Mouse (Mus musculus): ENCODE data around the gene Gm49661. TPM values are rescaled to one million over a fixed set of nuclear protein-coding genes. Genes with fewer than 3 reads are reported as not detected.
A peak's percentile ranks its signal among the peaks of the same experiment; 100 is the strongest.

Gene Gm49661
- polyA plus RNA-seq, 1 experiment from 2014 or later = 1.1 TPM

DNA sequence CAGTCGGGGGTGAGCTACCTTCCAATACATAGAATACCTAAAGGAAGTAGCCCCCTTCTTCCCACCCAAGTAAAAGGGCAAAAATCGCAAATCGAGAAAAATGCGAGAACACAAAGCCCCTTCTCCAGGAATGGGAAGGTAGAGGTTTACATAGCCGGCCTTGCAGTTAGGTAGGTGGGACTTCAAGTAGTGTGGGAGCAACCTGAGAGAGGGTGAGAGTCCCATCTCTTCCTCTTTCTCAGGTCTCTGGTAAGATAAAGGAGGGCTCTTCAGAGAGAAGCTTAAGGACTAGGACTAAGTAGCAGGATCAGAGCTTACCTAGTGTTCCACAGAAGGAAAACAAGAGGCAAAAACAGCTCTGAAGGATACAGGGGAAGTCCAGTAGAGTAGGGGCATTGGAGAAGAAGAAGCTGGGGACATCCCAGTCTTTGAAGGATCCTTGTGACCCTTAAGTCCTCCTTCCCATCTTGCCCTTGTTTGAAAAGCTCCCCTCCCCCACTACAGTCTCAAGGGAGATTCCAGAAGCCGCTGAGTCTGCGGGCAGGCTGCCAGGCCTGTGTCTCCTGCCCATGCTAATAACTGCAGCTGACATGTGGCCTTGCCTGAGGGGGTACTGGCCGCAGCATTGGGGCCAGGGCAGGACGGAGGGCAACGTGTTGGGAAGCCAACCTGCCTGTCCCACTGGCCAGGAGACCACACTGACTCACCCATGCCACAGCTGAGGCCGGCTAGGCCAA is 11.6 kb upstream of the Gm49661 start:
- H3K4me3 ChIP-seq (ENCODE audit: low read depth, low read length) = peak overlapping the region; percentile 33; the same call in 1 of the 2 replicates
- DNase-seq (ENCODE audit: low spot score) (peak; percentile 93), ATAC-seq (no peak)
- H3K27me3 ChIP-seq (replicated peaks; ENCODE audit: insufficient read depth, low read length) = no peaks in the 10 kb centered on the region
- peaks cover 55% of the 10 kb centered on the region for H3K4me1 ChIP-seq (ENCODE audit: insufficient read depth, low read depth, low read length)
- peak overlapping the region; percentile 99 for H3K27ac ChIP-seq (ENCODE audit: low read length)
- H3K9ac ChIP-seq (replicated peaks; ENCODE audit: low read depth) = peak overlapping the region; percentile 48; the same call in 1 of the 2 replicates
- no peak for TF ChIP-seq CTCF (IDR thresholded peaks at IDR 0.05)
- peak; percentile 79 for TF ChIP-seq EP300 (IDR thresholded peaks at IDR 0.05)
- peak overlapping the region; percentile 89 for H3K4me2 ChIP-seq (replicated peaks; ENCODE audit: low read depth, low read length)
- no peaks in the 10 kb centered on the region for H3K36me3 ChIP-seq (ENCODE audit: insufficient read depth, low read length)
- no peaks in the 10 kb centered on the region for H3K9me3 ChIP-seq (ENCODE audit: low read length)
- WGBS = 22% methylated on average over 11 of the region's 11 CpGs

DNA sequence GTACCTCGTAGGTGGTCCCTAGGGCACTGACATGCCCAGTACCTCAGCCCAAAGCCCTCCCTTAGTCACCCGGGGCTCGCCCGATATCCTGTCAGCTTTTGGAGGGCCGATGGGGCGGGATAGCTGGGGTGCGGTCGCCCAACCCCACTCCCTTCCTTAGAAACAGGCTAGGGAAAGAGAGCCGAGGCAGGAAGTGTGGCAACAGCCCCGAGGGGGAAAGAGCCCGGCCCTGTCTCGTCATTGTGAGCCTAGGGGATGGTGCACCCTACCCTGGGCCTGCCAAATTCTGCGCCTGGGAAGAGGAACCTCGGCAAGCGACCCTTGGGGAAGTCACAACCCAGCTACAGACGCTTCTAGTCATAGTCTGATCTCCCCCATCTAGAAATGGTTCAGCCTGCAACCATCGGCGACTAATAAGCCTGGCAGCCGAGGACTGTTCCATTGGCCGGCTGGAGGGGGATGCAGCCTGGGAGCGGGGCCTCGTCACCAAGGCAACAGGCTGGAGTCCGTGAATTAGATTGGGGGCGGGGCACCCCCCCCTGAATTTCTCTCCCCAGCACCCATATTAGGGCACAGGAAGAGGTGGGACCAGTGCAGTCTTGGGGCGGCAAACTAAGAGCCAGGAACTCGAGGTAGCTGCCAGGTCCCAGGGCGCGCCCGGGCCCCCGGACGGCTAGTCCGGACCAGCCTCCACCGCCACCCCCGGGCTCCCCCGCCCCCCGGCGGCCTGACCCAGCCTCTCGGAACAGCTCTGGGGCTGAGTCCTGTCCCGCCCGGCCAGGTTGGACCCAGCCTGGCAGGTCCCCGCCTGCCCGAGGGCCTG is 10.6 kb upstream of the Gm49661 start:
- H3K4me3 ChIP-seq (ENCODE audit: low read depth, low read length) = peak overlapping the region; percentile 33
- 1% methylated on average over 37 of the region's 42 CpGs for WGBS
- peak; percentile 71 for TF ChIP-seq EP300 (IDR thresholded peaks at IDR 0.05)
- peak; percentile 4; the same call in 1 of the 2 replicates for TF ChIP-seq CTCF (IDR thresholded peaks at IDR 0.05)
- DNase-seq (ENCODE audit: low spot score) = peak; percentile 97
- H3K9ac ChIP-seq (replicated peaks; ENCODE audit: low read depth) = peak overlapping the region; percentile 48
- H3K36me3 ChIP-seq (ENCODE audit: insufficient read depth, low read length) = no peaks in the 10 kb centered on the region
- H3K27me3 ChIP-seq (replicated peaks; ENCODE audit: insufficient read depth, low read length) = no peaks in the 10 kb centered on the region
- peak overlapping the region; percentile 89 for H3K4me2 ChIP-seq (replicated peaks; ENCODE audit: low read depth, low read length)
- ATAC-seq = peak; percentile 58
- H3K9me3 ChIP-seq (ENCODE audit: low read length) = no peaks in the 10 kb centered on the region
- peaks cover 46% of the 10 kb centered on the region for H3K4me1 ChIP-seq (ENCODE audit: insufficient read depth, low read depth, low read length)
- peak overlapping the region; percentile 99 for H3K27ac ChIP-seq (ENCODE audit: low read length)

DNA sequence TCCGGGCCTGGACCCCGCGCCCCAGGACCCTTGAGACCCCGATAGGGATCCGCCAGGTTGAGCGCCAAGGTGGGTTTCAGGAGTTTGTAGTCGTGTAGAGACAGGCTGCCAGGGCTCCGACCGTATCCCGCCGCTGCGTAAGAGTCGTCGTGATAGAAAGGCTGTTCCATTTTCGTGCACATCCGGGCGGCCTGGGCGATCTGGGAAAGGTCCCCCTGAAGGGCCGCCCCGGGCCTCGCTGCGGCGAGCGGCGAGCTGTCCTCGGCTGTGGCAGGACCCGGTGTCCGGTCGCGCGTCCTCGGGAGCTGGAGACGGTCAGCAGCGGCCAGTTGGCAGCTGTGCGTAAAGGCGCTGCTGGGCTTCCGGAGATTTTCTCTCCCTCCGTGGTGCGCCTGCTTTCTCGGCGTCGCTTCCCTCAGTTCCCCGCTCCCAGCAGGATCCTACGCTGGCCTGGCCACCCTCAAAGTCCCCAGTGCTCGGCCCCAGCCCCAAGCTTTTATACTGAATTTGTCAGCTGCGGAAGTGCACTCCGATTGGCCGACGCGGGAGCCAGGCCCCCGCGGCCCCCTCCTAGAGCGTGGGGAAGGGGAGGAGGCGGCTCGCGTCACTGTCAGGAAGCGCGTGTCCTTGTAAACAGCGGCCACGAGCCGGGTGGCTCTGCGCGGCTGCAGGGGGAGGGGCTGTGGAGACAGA is 9.2 kb upstream of the Gm49661 start, which contains the start of gene Junb:
Junb (minus strand) TSS at position 471 of the 693 bp plus-strand sequence.
- Histone ChIP-seq H3K36me3 (ENCODE audit: insufficient read depth, low read length) (no peaks in the 10 kb centered on the region), H3K27me3 (replicated peaks; ENCODE audit: insufficient read depth, low read length) (no peaks in the 10 kb centered on the region), H3K4me1 (ENCODE audit: insufficient read depth, low read depth, low read length) (peaks cover 35% of the 10 kb centered on the region), H3K9me3 (ENCODE audit: low read length) (no peaks in the 10 kb centered on the region), H3K9ac (replicated peaks; ENCODE audit: low read depth) (peak within 1 kb of the TSS; percentile 96), H3K27ac (ENCODE audit: low read length) (peak within 1 kb of the TSS; percentile 99), H3K4me3 (ENCODE audit: low read depth, low read length) (peak within 1 kb of the TSS; percentile 93), H3K4me2 (replicated peaks; ENCODE audit: low read depth, low read length) (peak within 1 kb of the TSS; percentile 89)
- DNase-seq (ENCODE audit: low spot score) (peak; percentile 98), ATAC-seq (peak; percentile 53)
- TF ChIP-seq EP300 (IDR thresholded peaks at IDR 0.05) (peak; percentile 95), CTCF (IDR thresholded peaks at IDR 0.05) (no peak)
- under 1% methylated on average over 56 of the region's 63 CpGs for WGBS

DNA sequence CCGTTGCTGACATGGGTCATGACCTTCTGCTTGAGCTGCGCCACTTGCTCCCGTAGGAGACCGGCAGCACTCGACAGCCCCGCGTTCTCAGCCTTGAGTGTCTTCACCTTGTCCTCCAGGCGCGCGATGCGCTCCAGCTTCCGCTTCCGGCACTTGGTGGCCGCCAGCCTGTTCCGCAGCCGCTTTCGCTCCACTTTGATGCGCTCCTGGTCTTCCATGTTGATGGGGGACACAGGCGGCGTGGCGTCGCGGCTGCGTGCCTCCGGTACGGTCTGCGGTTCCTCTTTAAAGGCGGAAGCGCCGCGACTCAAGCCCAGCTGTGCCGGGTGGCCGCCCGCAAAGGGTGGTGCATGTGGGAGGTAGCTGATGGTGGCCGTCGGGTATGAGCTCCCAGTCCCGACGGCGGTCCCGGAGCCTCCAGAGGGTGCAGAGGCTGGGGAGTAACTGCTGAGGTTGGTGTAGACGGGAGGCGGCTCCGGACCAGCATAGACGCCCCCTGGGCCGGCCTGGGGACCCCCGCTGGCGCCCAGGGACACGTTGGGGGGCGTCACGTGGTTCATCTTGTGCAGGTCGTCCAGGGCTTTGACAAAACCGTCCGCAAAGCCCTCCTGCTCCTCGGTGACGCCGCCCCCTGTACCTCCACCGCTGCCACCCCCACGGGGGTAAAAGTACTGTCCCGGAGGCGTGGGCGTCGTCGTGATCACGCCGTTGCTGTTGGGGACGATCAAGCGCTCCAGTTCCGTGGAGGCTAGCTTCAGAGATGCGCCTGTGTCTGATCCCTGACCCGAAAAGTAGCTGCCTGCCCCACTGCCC is 8.4 kb upstream of the Gm49661 start:
- no peak for ATAC-seq
- Histone ChIP-seq H3K9ac (replicated peaks; ENCODE audit: low read depth) (peak overlapping the region; percentile 96), H3K4me2 (replicated peaks; ENCODE audit: low read depth, low read length) (peak overlapping the region; percentile 89), H3K9me3 (ENCODE audit: low read length) (no peaks in the 10 kb centered on the region), H3K27ac (ENCODE audit: low read length) (peak overlapping the region; percentile 99), H3K27me3 (replicated peaks; ENCODE audit: insufficient read depth, low read length) (no peaks in the 10 kb centered on the region), H3K4me3 (ENCODE audit: low read depth, low read length) (peak overlapping the region; percentile 93), H3K36me3 (ENCODE audit: insufficient read depth, low read length) (no peaks in the 10 kb centered on the region), H3K4me1 (ENCODE audit: insufficient read depth, low read depth, low read length) (peaks cover 33% of the 10 kb centered on the region)
- TF ChIP-seq CTCF (IDR thresholded peaks at IDR 0.05) (no peak), EP300 (IDR thresholded peaks at IDR 0.05) (no peak)
- peak; percentile 86 for DNase-seq (ENCODE audit: low spot score)
- WGBS = under 1% methylated on average over 63 of the region's 70 CpGs

DNA sequence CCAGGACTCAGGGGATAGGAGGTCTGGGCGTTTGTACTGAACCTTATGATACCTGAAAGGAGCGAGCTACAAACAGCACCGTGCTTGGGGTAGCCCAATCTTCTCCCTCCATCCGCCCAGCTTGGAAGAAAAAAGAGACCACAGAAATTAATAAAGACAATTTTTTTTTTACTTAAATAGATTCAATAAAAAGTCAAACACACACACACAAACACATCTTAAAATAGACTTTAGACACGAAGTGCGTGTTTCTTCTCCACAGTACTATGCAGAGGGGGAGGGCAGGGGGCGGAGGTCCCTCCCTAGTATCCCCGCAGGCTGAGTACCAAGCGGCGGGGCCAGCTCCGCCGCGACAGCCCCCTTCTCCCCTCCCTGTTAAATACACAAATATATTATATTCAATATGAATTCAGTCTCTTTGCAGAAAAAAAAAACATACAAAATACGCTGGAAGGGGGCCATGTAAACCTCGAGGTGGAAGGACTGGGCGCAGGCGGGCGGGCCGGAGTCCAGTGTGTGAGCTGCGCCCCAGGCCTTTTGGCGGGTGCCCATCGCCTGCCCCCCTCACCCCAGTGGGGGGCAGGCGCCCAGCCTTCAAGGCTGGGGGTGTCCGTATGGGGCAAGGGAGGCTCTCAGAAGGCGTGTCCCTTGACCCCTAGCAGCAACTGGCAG is 7.7 kb upstream of the Gm49661 start:
- Histone ChIP-seq H3K9me3 (ENCODE audit: low read length) (no peaks in the 10 kb centered on the region), H3K4me3 (ENCODE audit: low read depth, low read length) (peak overlapping the region; percentile 93), H3K4me1 (ENCODE audit: insufficient read depth, low read depth, low read length) (peaks cover 26% of the 10 kb centered on the region), H3K9ac (replicated peaks; ENCODE audit: low read depth) (peak overlapping the region; percentile 96), H3K27ac (ENCODE audit: low read length) (peak overlapping the region; percentile 99), H3K36me3 (ENCODE audit: insufficient read depth, low read length) (peaks cover under 1% of the 10 kb centered on the region; the same call in 1 of the 2 replicates), H3K4me2 (replicated peaks; ENCODE audit: low read depth, low read length) (peak overlapping the region; percentile 89), H3K27me3 (replicated peaks; ENCODE audit: insufficient read depth, low read length) (no peaks in the 10 kb centered on the region)
- TF ChIP-seq EP300 (IDR thresholded peaks at IDR 0.05) (no peak), CTCF (IDR thresholded peaks at IDR 0.05) (no peak; the same call in 1 of the 2 replicates)
- DNase-seq (ENCODE audit: low spot score) (no peak), ATAC-seq (no peak)
- WGBS = 2% methylated on average over 25 of the region's 25 CpGs
